Mouse (Mus musculus) kidney, adult 2 months (tissue): ENCODE results near the gene Slu7. TPM values are rescaled to one million over a fixed set of nuclear protein-coding genes. Genes with fewer than 3 reads are reported as not detected.
A peak's percentile ranks its signal among the peaks of the same experiment; 100 is the strongest.

Source experiments
- DNase-seq: peaks from one replicate; pipeline ENCODE4 v3.0.0; 2021
- H3K27ac ChIP-seq: fragments of 200-500 bp; 2 replicates; pipeline ENCODE4 v1.5.1; 2012; ENCODE audit warnings: low read depth, low read length, control low read depth, inconsistent platforms; ENCODE audit not compliant: insufficient read depth
- H3K27me3 ChIP-seq: fragments of 200-500 bp; replicated peaks from 2 replicates; pipeline ENCODE4 v1.6.1; 2012; ENCODE audit warnings: mild to moderate bottlenecking, moderate library complexity, low read length, inconsistent platforms; ENCODE audit not compliant: control insufficient read depth, insufficient read depth
- H3K36me3 ChIP-seq: fragments of 200-500 bp; 2 replicates; pipeline ENCODE4 v1.6.1; 2012; ENCODE audit warnings: mild to moderate bottlenecking, moderate library complexity, low read length, inconsistent platforms; ENCODE audit not compliant: control insufficient read depth, insufficient read depth
- H3K4me1 ChIP-seq: fragments of 200-500 bp; 2 replicates; pipeline ENCODE4 v1.6.1; 2011; ENCODE audit warnings: low read length; ENCODE audit not compliant: control insufficient read depth, insufficient read depth
- H3K4me3 ChIP-seq: fragments of 200-500 bp; 2 replicates; pipeline ENCODE4 v1.5.1; 2011; ENCODE audit warnings: mild to moderate bottlenecking, low read depth, low read length, control low read depth; ENCODE audit not compliant: insufficient read depth
- CTCF ChIP-seq: fragments of 200-500 bp; conservative IDR thresholded peaks from 2 replicates; pipeline ENCODE4 v1.5.1; 2011; ENCODE audit warnings: low read depth, mild to moderate bottlenecking, control low read depth, low read length, moderate library complexity, mixed read lengths; ENCODE audit not compliant: insufficient read depth, insufficient read length
- POLR2A ChIP-seq: fragments of 200-500 bp; IDR thresholded peaks from one replicate; pipeline ENCODE4 v1.6.1; 2011; ENCODE audit warnings: low read depth, low read length, control low read depth
- WGBS: fragments of 180-500 bp; shearing (Covaris S2); methylation state at CpG from one replicate; pipeline ENCODE4 v1.1.7; 2018; 5-methylcytosine and 5-hydroxymethylcytosine counted together
- polyA plus RNA-seq: library from polyadenylated mRNA; depleted of rRNA; stranded (reverse); fragments of >200 nt; gene quantifications from 2 replicates; pipeline ENCODE4 v1.2.3, GENCODE M21; 2012

The Slu7 gene
- polyA plus RNA-seq, 1 experiment: 5.5 TPM

GRCm38 (mm10) chr11:43451322-43451721 lies 17.8 kb downstream of the Slu7 start:
- peaks cover 2% of the 10 kb centered on the region; the same call in 1 of the 2 replicates for H3K36me3 ChIP-seq
- no peak overlapping the region for H3K27ac ChIP-seq
- no peaks in the 10 kb centered on the region for H3K4me1 ChIP-seq
- no peak for DNase-seq
- WGBS: 64% methylated on average over 4 of the region's 4 CpGs
- no peak overlapping the region for H3K4me3 ChIP-seq
- no peaks in the 10 kb centered on the region for H3K27me3 ChIP-seq
- TF ChIP-seq CTCF: no peak
- no peak for TF ChIP-seq POLR2A

GRCm38 (mm10) chr11:43452266-43452665 lies 18.7 kb downstream of the Slu7 start:
- WGBS: 57% methylated on average over 2 of the region's 2 CpGs
- DNase-seq: no peak
- TF ChIP-seq POLR2A (no peak), CTCF (no peak)
- no peaks in the 10 kb centered on the region for H3K27me3 ChIP-seq
- no peak overlapping the region for H3K4me3 ChIP-seq
- no peaks in the 10 kb centered on the region for H3K4me1 ChIP-seq
- H3K27ac ChIP-seq: no peak overlapping the region
- 0 out of 2 replicates have a peak, but pooled peaks cover under 1% of the 10 kb centered on the region for H3K36me3 ChIP-seq

GRCm38 (mm10) chr11:43463204-43463603 lies 29.7 kb downstream of the Slu7 start:
- WGBS: 93% methylated on average over 25 of the region's 25 CpGs
- no peaks in the 10 kb centered on the region for H3K4me1 ChIP-seq
- no peak overlapping the region for H3K27ac ChIP-seq
- no peak for TF ChIP-seq POLR2A
- no peak for TF ChIP-seq CTCF
- no peak for DNase-seq
- H3K4me3 ChIP-seq: no peak overlapping the region
- no peaks in the 10 kb centered on the region for H3K36me3 ChIP-seq
- no peaks in the 10 kb centered on the region for H3K27me3 ChIP-seq

- DNase-seq: peak; percentile 70
- H3K4me1 ChIP-seq: no peaks in the 10 kb centered on the region
- TF ChIP-seq CTCF (no peak), POLR2A (no peak)
- H3K36me3 ChIP-seq: no peaks in the 10 kb centered on the region
- peak overlapping the region; percentile 71; the same call in 1 of the 2 replicates for H3K27ac ChIP-seq
- H3K27me3 ChIP-seq: no peaks in the 10 kb centered on the region; the same call in 1 of the 2 replicates
- 48% methylated on average over 5 of the region's 5 CpGs for WGBS
- no peak overlapping the region for H3K4me3 ChIP-seq
Measured at GRCm38 (mm10) chr11:43470118-43470517, 36.6 kb downstream of the Slu7 start.

- TF ChIP-seq POLR2A (no peak), CTCF (no peak)
- peak overlapping the region; percentile 39; the same call in 1 of the 2 replicates for H3K27ac ChIP-seq
- DNase-seq: peak; percentile 39
- H3K4me3 ChIP-seq: no peak overlapping the region
- H3K36me3 ChIP-seq: no peaks in the 10 kb centered on the region
- no peaks in the 10 kb centered on the region; the same call in 1 of the 2 replicates for H3K27me3 ChIP-seq
- no peaks in the 10 kb centered on the region for H3K4me1 ChIP-seq
- WGBS: 52% methylated on average over 6 of the region's 6 CpGs
Measured at GRCm38 (mm10) chr11:43470881-43471820, 37.6 kb downstream of the Slu7 start.

- WGBS: 69% methylated on average over 1 of the region's 1 CpGs
- H3K27ac ChIP-seq: no peak overlapping the region
Measured at GRCm38 (mm10) chr11:43473115-43473514, 39.6 kb downstream of the Slu7 start.

GRCm38 (mm10) chr11:43473635-43474224 lies 40.2 kb downstream of the Slu7 start:
- H3K36me3 ChIP-seq: no peaks in the 10 kb centered on the region
- WGBS: 51% methylated on average over 15 of the region's 15 CpGs
- H3K4me3 ChIP-seq: peak overlapping the region; percentile 22
- no peak for DNase-seq
- H3K4me1 ChIP-seq: no peaks in the 10 kb centered on the region
- no peaks in the 10 kb centered on the region; the same call in 1 of the 2 replicates for H3K27me3 ChIP-seq
- TF ChIP-seq POLR2A (no peak), CTCF (no peak)
- H3K27ac ChIP-seq: 0 out of 2 replicates have a peak overlapping the region, but pooled peaks have one; percentile 37

More at GRCm38 (mm10) chr11:43473115-43473514, 39.6 kb downstream of the Slu7 start:
- no peaks in the 10 kb centered on the region for H3K4me1 ChIP-seq
- no peak for DNase-seq
- H3K36me3 ChIP-seq: no peaks in the 10 kb centered on the region
- no peaks in the 10 kb centered on the region; the same call in 1 of the 2 replicates for H3K27me3 ChIP-seq
- no peak overlapping the region for H3K4me3 ChIP-seq
- TF ChIP-seq POLR2A (no peak), CTCF (no peak)
